Mouse (Mus musculus) embryonic facial prominence, embryonic 10.5 days (tissue): ENCODE data around the gene Gng3. TPM values are rescaled to one million over a fixed set of nuclear protein-coding genes. Genes with fewer than 3 reads are reported as not detected.
A peak's percentile ranks its signal among the peaks of the same experiment; 100 is the strongest.
"Not testable (repeated sequence)": the region's sequence is repeated elsewhere in the genome, so short reads cannot be mapped to it uniquely, and the experiment has no call there.

Experiments used
- DNase-seq: peaks from one replicate; pipeline ENCODE4 v3.0.0-alpha.2; 2017; ENCODE audit warnings: low spot score
- H3K27ac ChIP-seq: fragments of 300-500 bp; sonication (generic); replicated peaks from 2 replicates; pipeline ENCODE4 v1.5.1; 2016; ENCODE audit warnings: mild to moderate bottlenecking
- H3K27me3 ChIP-seq: fragments of 300-500 bp; sonication (generic); replicated peaks from 2 replicates; pipeline ENCODE4 v1.6.1; 2016; ENCODE audit warnings: low read depth, mild to moderate bottlenecking; ENCODE audit not compliant: poor library complexity, severe bottlenecking
- H3K36me3 ChIP-seq: fragments of 300-500 bp; sonication (generic); replicated peaks from 2 replicates; pipeline ENCODE4 v1.6.1; 2016; ENCODE audit warnings: mild to moderate bottlenecking, moderate library complexity
- H3K4me1 ChIP-seq: fragments of 300-500 bp; sonication (generic); 2 replicates; pipeline ENCODE4 v1.6.1; 2016
- H3K4me3 ChIP-seq: fragments of 300-500 bp; sonication (generic); 2 replicates; pipeline ENCODE4 v1.5.1; 2016; ENCODE audit warnings: mild to moderate bottlenecking, moderate library complexity
- H3K9me3 ChIP-seq: fragments of 300-500 bp; sonication (generic); 2 replicates; pipeline ENCODE4 v1.6.1; 2016; ENCODE audit warnings: mild to moderate bottlenecking
- WGBS: fragments of 180-500 bp; shearing (Covaris S2); methylation state at CpG from one replicate; pipeline ENCODE4 v1.1.7; 2016; 5-methylcytosine and 5-hydroxymethylcytosine counted together
- polyA plus RNA-seq: library from polyadenylated mRNA; unstranded; fragments of >200 nt; fragmentation: Nextera tagmentation; extraction: Ambion mirVana; gene quantifications from 2 replicates; pipeline ENCODE4 v1.2.1, GENCODE M21; 2016

Gng3 gene
- polyA plus RNA-seq, 1 experiment from 2014 or later: 32.0 TPM

GRCm38 (mm10) chr19:8839908-8840791 is 1.2 kb upstream of the Gng3 start:
- H3K9me3 ChIP-seq: no peaks in the 10 kb centered on the region
- H3K36me3 ChIP-seq: peaks cover 31% of the 10 kb centered on the region
- H3K4me1 ChIP-seq: peaks cover 39% of the 10 kb centered on the region
- peak overlapping the region; percentile 69 for H3K4me3 ChIP-seq
- no peaks in the 10 kb centered on the region for H3K27me3 ChIP-seq
- peak; percentile 72 for DNase-seq
- H3K27ac ChIP-seq: peak overlapping the region; percentile 76
- 23% methylated on average over 29 of the region's 29 CpGs for WGBS

GRCm38 (mm10) chr19:8838041-8838730 is 808 bp downstream of the Gng3 start:
- H3K4me1 ChIP-seq: peaks cover 39% of the 10 kb centered on the region
- no peak for DNase-seq
- no peaks in the 10 kb centered on the region for H3K27me3 ChIP-seq
- peaks cover 51% of the 10 kb centered on the region for H3K36me3 ChIP-seq
- peak overlapping the region; percentile 97 for H3K27ac ChIP-seq
- WGBS: 19% methylated on average over 15 of the region's 15 CpGs
- H3K9me3 ChIP-seq: no peaks in the 10 kb centered on the region
- peak overlapping the region; percentile 69 for H3K4me3 ChIP-seq

GRCm38 (mm10) chr19:8837251-8837791 is 1.7 kb downstream of the Gng3 start, which contains the start of gene Bscl2:
Gene Bscl2 (plus strand): TSS chr19:8837467.
- 2% methylated on average over 38 of the region's 38 CpGs for WGBS
- Histone ChIP-seq H3K9me3 (no peaks in the 10 kb centered on the region), H3K4me3 (peak within 1 kb of the TSS; percentile 69), H3K36me3 (peaks cover 51% of the 10 kb centered on the region), H3K27me3 (no peaks in the 10 kb centered on the region), H3K27ac (peak within 1 kb of the TSS; percentile 97), H3K4me1 (peaks cover 39% of the 10 kb centered on the region)
- peak; percentile 89 for DNase-seq

- H3K9me3 ChIP-seq, DNase-seq, H3K4me3 ChIP-seq, H3K27ac ChIP-seq, H3K27me3 ChIP-seq: not testable (repeated sequence)
- Histone ChIP-seq H3K36me3 (peaks cover 54% of the 10 kb centered on the region), H3K4me1 (peaks cover 39% of the 10 kb centered on the region)
- 96% methylated on average over 10 of the region's 10 CpGs for WGBS
These were observed 2.7 kb downstream of the Gng3 start for GRCm38 (mm10) chr19:8836327-8836726.

- Histone ChIP-seq H3K9me3 (no peaks in the 10 kb centered on the region), H3K36me3 (peaks cover 86% of the 10 kb centered on the region), H3K27me3 (no peaks in the 10 kb centered on the region), H3K27ac (no peak overlapping the region), H3K4me1 (peaks cover 8% of the 10 kb centered on the region), H3K4me3 (no peak overlapping the region)
- WGBS: 94% methylated on average over 4 of the region's 4 CpGs
- no peak for DNase-seq
These were observed 6.0 kb downstream of the Gng3 start for GRCm38 (mm10) chr19:8832971-8833370.

- Histone ChIP-seq H3K36me3 (peaks cover 100% of the 10 kb centered on the region), H3K27ac (no peak overlapping the region), H3K4me1 (no peaks in the 10 kb centered on the region), H3K9me3 (no peaks in the 10 kb centered on the region), H3K4me3 (no peak overlapping the region), H3K27me3 (no peaks in the 10 kb centered on the region)
- no peak for DNase-seq
- WGBS: 84% methylated on average over 11 of the region's 11 CpGs
These were observed 7.7 kb downstream of the Gng3 start for GRCm38 (mm10) chr19:8831262-8831661.

GRCm38 (mm10) chr19:8830664-8831063 is 8.3 kb downstream of the Gng3 start:
- no peaks in the 10 kb centered on the region for H3K9me3 ChIP-seq
- DNase-seq: no peak
- H3K36me3 ChIP-seq: peaks cover 100% of the 10 kb centered on the region
- H3K27me3 ChIP-seq: no peaks in the 10 kb centered on the region
- no peaks in the 10 kb centered on the region for H3K4me1 ChIP-seq
- no peak overlapping the region for H3K27ac ChIP-seq
- 95% methylated on average over 8 of the region's 8 CpGs for WGBS
- H3K4me3 ChIP-seq: no peak overlapping the region

- Histone ChIP-seq H3K36me3 (peaks cover 100% of the 10 kb centered on the region), H3K27ac (no peak within 1 kb of the TSS), H3K9me3 (no peaks in the 10 kb centered on the region), H3K27me3 (no peaks in the 10 kb centered on the region), H3K4me1 (no peaks in the 10 kb centered on the region), H3K4me3 (no peak within 1 kb of the TSS)
- no peak for DNase-seq
- WGBS: 92% methylated on average over 8 of the region's 8 CpGs
These were observed 9.3 kb downstream of the Gng3 start, which contains the start of gene AC129217.1 for GRCm38 (mm10) chr19:8829660-8830059. Gene AC129217.1 (plus strand): TSS chr19:8829773.

GRCm38 (mm10) chr19:8822696-8823095 is 16.3 kb downstream of the Gng3 start:
- H3K4me3 ChIP-seq: peak overlapping the region; percentile 100
- 79% methylated on average over 8 of the region's 8 CpGs for WGBS
- H3K36me3 ChIP-seq: peaks cover 63% of the 10 kb centered on the region
- no peak for DNase-seq
- H3K27me3 ChIP-seq: no peaks in the 10 kb centered on the region
- H3K4me1 ChIP-seq: peaks cover 28% of the 10 kb centered on the region
- no peaks in the 10 kb centered on the region for H3K9me3 ChIP-seq
- H3K27ac ChIP-seq: no peak overlapping the region

- DNase-seq: no peak
- 4% methylated on average over 7 of the region's 7 CpGs for WGBS
- Histone ChIP-seq H3K4me3 (peak overlapping the region; percentile 100), H3K36me3 (peaks cover 59% of the 10 kb centered on the region), H3K4me1 (peaks cover 41% of the 10 kb centered on the region), H3K27me3 (no peaks in the 10 kb centered on the region), H3K27ac (peak overlapping the region; percentile 97), H3K9me3 (no peaks in the 10 kb centered on the region)
These were observed 17.8 kb downstream of the Gng3 start for GRCm38 (mm10) chr19:8821146-8821545.

- Histone ChIP-seq H3K4me1 (peaks cover 46% of the 10 kb centered on the region), H3K27me3 (no peaks in the 10 kb centered on the region), H3K9me3 (no peaks in the 10 kb centered on the region), H3K27ac (peak overlapping the region; percentile 97), H3K36me3 (peaks cover 58% of the 10 kb centered on the region), H3K4me3 (peak overlapping the region; percentile 100)
- DNase-seq: no peak
- under 1% methylated on average over 48 of the region's 48 CpGs for WGBS
These were observed 18.5 kb downstream of the Gng3 start for GRCm38 (mm10) chr19:8820424-8820956.
